ENCODE assay signal across 9 mouse cellular contexts in the genomic region with DNA sequence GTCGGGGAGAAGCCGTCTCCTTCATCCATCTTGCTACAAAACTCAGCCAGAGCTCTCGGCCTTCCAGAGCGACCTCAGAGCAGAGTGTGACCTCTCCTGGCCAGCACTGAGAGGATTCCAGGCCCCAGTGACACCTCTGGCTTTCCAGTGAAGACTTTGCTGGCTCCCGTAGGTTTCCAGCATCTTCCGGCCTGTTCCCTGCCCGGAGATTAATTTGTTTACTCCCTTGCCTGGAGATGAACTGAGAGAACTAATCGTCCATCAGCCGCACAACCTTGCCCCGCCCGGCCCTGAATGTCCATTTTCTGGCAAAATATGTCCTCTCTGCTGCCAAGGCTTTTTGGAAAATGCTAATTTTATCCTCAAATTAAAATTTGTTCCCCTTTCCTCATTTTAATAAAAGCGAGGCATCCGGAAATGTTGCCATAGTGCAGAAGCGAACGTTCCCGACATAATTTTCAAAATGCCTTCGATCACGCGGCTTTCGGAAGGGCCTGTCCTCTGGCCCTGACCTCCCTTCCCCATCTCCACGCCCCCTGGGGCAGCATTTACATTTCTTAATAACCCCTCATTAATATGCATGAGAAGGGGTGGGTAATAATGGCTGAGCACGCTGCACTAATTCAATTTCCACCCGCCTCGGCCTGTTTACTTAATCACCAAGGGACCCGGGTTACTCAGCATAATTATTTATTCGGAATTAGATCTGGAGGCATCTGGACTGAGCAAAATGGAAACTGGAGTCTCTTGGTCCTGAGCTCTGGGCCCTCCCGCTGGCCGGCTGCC. TPM values are rescaled to one million over a fixed set of nuclear protein-coding genes. Genes with fewer than 3 reads are reported as not detected.
DNase-seq lines count a peak whose midpoint lies in the region; ATAC-seq lines count a peak whose summit lies in the region.
"Had no signal": no experiment of that assay in that cellular context is flagged by ENCODE, and none has a peak within 500 bp of the region (broad histone marks: within the 10 kb centered on the region; RNA-seq: fewer than 3 reads in every experiment).

No protein-coding gene starts in this region.

- WGBS in kidney, embryonic 16.5 days = 46% methylated on average over 28 of the region's 28 CpGs
- WGBS in embryonic facial prominence, embryonic 10.5 days = 26% methylated on average over 28 of the region's 28 CpGs
- 20% methylated on average over 28 of the region's 28 CpGs for WGBS in neural tube, embryonic 12.5 days

- H3K27ac ChIP-seq in kidney, embryonic 16.5 days (ENCODE audit: low read length) = no peak overlapping the region
- H3K27ac ChIP-seq in embryonic facial prominence, embryonic 10.5 days (replicated peaks) = peak overlapping the region; percentile 30; the same call in 1 of the 2 replicates
- H3K27ac ChIP-seq in neural tube, embryonic 12.5 days = peak overlapping the region; percentile 20; the same call in 1 of the 2 replicates
- H3K27ac ChIP-seq: liver, embryonic 13.5 days had no signal

- H3K4me1 ChIP-seq in kidney, embryonic 16.5 days (ENCODE audit: insufficient read depth, low read length) = peaks cover 22% of the 10 kb centered on the region
- H3K4me1 ChIP-seq in embryonic facial prominence, embryonic 10.5 days = peaks cover 40% of the 10 kb centered on the region
- H3K4me1 ChIP-seq in neural tube, embryonic 12.5 days = peaks cover 35% of the 10 kb centered on the region
- H3K4me1 ChIP-seq: liver, embryonic 13.5 days had no signal

- peak; percentile 55 for DNase-seq in kidney, adult 18-20 months
- DNase-seq in embryonic facial prominence, embryonic 10.5 days (ENCODE audit: low spot score) = no peak
- DNase-seq in kidney, adult 8-10 months = peak; percentile 44 to 79
- DNase-seq in ovary, postnatal 36 days (ENCODE audit: low spot score) = no peak
- no peak for DNase-seq in thymus, postnatal 4 days
- DNase-seq: liver, embryonic 13.5 days had no signal

- H3K9me3 ChIP-seq in kidney, embryonic 16.5 days (ENCODE audit: low read length) = no peaks in the 10 kb centered on the region
- H3K9me3 ChIP-seq in embryonic facial prominence, embryonic 10.5 days = no peaks in the 10 kb centered on the region
- H3K9me3 ChIP-seq in neural tube, embryonic 12.5 days = no peaks in the 10 kb centered on the region
- H3K9me3 ChIP-seq: liver, embryonic 13.5 days had no signal

- no peak for ATAC-seq in kidney, embryonic 16.5 days (ENCODE audit: low FRiP score, low TSS enrichment)
- ATAC-seq in neural tube, embryonic 12.5 days (ENCODE audit: low FRiP score, low read depth) = peak; percentile 27
- ATAC-seq in erythroid progenitor cell, adult 5-6 weeks (replicated peaks; ENCODE audit: low FRiP score, poor library complexity, severe bottlenecking) = no peak

- no peaks in the 10 kb centered on the region for H3K36me3 ChIP-seq in kidney, embryonic 16.5 days (ENCODE audit: insufficient read depth, low read length)
- H3K36me3 ChIP-seq in embryonic facial prominence, embryonic 10.5 days (replicated peaks) = no peaks in the 10 kb centered on the region
- no peaks in the 10 kb centered on the region for H3K36me3 ChIP-seq in neural tube, embryonic 12.5 days
- H3K36me3 ChIP-seq: liver, embryonic 13.5 days had no signal

- H3K9ac ChIP-seq in kidney, embryonic 16.5 days (replicated peaks; ENCODE audit: low read length) = no peak overlapping the region
- no peak overlapping the region for H3K9ac ChIP-seq in neural tube, embryonic 12.5 days
- H3K9ac ChIP-seq: liver, embryonic 13.5 days had no signal

- H3K27me3 ChIP-seq in kidney, embryonic 16.5 days (ENCODE audit: insufficient read depth, low read length) = no peaks in the 10 kb centered on the region
- peaks cover 54% of the 10 kb centered on the region for H3K27me3 ChIP-seq in embryonic facial prominence, embryonic 10.5 days (replicated peaks; ENCODE audit: low read depth, poor library complexity, severe bottlenecking)
- peaks cover 3% of the 10 kb centered on the region; the same call in 1 of the 2 replicates for H3K27me3 ChIP-seq in neural tube, embryonic 12.5 days (replicated peaks)

- H3K4me2 ChIP-seq in kidney, embryonic 16.5 days (replicated peaks; ENCODE audit: low read depth, low read length) = no peak overlapping the region
- H3K4me2 ChIP-seq in neural tube, embryonic 12.5 days (replicated peaks) = no peak overlapping the region
- H3K4me2 ChIP-seq: liver, embryonic 13.5 days had no signal

- no peak overlapping the region for H3K4me3 ChIP-seq in kidney, embryonic 16.5 days (ENCODE audit: low read length)
- peak overlapping the region; percentile 25; the same call in 1 of the 2 replicates for H3K4me3 ChIP-seq in embryonic facial prominence, embryonic 10.5 days
- H3K4me3 ChIP-seq in neural tube, embryonic 12.5 days = no peak overlapping the region
- H3K4me3 ChIP-seq: liver, embryonic 13.5 days had no signal

RNA-seq across cellular contexts. Expression of a gene that starts 32.0 kb away (rescaled TPM):
- polyA plus RNA-seq in kidney, embryonic 16.5 days (2015; fragmentation: Nextera tagmentation; extraction: Ambion mirVana) = 71.6 and 72.0 TPM in 2 replicates
- 93.8 and 98.1 TPM in 2 replicates for polyA plus RNA-seq in embryonic facial prominence, embryonic 10.5 days (2016; fragmentation: Nextera tagmentation; extraction: Ambion mirVana)
- polyA plus RNA-seq in neural tube, embryonic 12.5 days (2016; fragmentation: Nextera tagmentation; extraction: Ambion mirVana) = 80.2 and 81.9 TPM in 2 replicates
- 4.2 and 7.9 TPM in 2 replicates for total RNA-seq in erythroid progenitor cell, adult 5-6 weeks (2015; ENCODE audit: low replicate concordance)
- total RNA-seq in erythroid progenitor cell, adult 5-6 weeks (2017; ENCODE audit: low replicate concordance) = 9.5 and 13.7 TPM in 2 replicates

Comparison
In these comparisons a context has a peak if more than half of its experiments do, and no peak if none do; other contexts are left out.
1. DNase-seq: peak in kidney, adult 18-20 months (single experiment) and kidney, adult 8-10 months (2 of 2); none in embryonic facial prominence, embryonic 10.5 days (single experiment), ovary, postnatal 36 days (single experiment) and thymus, postnatal 4 days (single experiment).